Mouse (Mus musculus) midbrain, embryonic 15.5 days (tissue): Measurements from ENCODE around the gene Gria4. TPM values are rescaled to one million over a fixed set of nuclear protein-coding genes. Genes with fewer than 3 reads are reported as not detected.

ENCODE experiments used
- ATAC-seq: fragments of 200-750 bp; cut with Nextera tagmentation; replicated peaks from 2 replicates; pipeline ENCODE4 v1.8.0; 2017; ENCODE audit warnings: moderate TSS enrichment
- H3K27ac ChIP-seq: fragments of 300-500 bp; sonication (generic); 2 replicates; pipeline ENCODE4 v1.5.1; 2015; ENCODE audit warnings: mild to moderate bottlenecking, inconsistent platforms
- H3K27me3 ChIP-seq: fragments of 300-500 bp; sonication (generic); replicated peaks from 2 replicates; pipeline ENCODE4 v1.6.1; 2015; ENCODE audit warnings: inconsistent platforms
- H3K36me3 ChIP-seq: fragments of 300-500 bp; sonication (generic); replicated peaks from 2 replicates; pipeline ENCODE4 v1.6.1; 2015; ENCODE audit warnings: inconsistent platforms
- H3K4me1 ChIP-seq: fragments of 300-500 bp; sonication (generic); 2 replicates; pipeline ENCODE4 v1.6.1; 2015; ENCODE audit warnings: inconsistent platforms
- H3K4me2 ChIP-seq: fragments of 300-500 bp; sonication (generic); 2 replicates; pipeline ENCODE4 v1.6.1; 2015; ENCODE audit warnings: inconsistent platforms, mild to moderate bottlenecking, moderate library complexity
- H3K4me3 ChIP-seq: fragments of 300-500 bp; sonication (generic); 2 replicates; pipeline ENCODE4 v1.5.1; 2015; ENCODE audit warnings: mild to moderate bottlenecking, inconsistent platforms
- H3K9ac ChIP-seq: fragments of 300-500 bp; sonication (generic); 2 replicates; pipeline ENCODE4 v1.6.1; 2015; ENCODE audit warnings: mild to moderate bottlenecking, inconsistent platforms
- H3K9me3 ChIP-seq: fragments of 300-500 bp; sonication (generic); 2 replicates; pipeline ENCODE4 v1.6.1; 2016; ENCODE audit warnings: inconsistent platforms
- WGBS: fragments of 180-500 bp; shearing (Covaris S2); methylation state at CpG from one replicate; pipeline ENCODE4 v1.1.7; 2015; ENCODE audit warnings: mixed read lengths; 5-methylcytosine and 5-hydroxymethylcytosine counted together
- polyA plus RNA-seq: library from polyadenylated mRNA; unstranded; fragments of >200 nt; fragmentation: Nextera tagmentation; extraction: Ambion mirVana; gene quantifications from 2 replicates; pipeline ENCODE4 v1.2.1, GENCODE M21; 2015

The Gria4 gene
- polyA plus RNA-seq, 1 experiment from 2014 or later, result 37.2 TPM

DNA sequence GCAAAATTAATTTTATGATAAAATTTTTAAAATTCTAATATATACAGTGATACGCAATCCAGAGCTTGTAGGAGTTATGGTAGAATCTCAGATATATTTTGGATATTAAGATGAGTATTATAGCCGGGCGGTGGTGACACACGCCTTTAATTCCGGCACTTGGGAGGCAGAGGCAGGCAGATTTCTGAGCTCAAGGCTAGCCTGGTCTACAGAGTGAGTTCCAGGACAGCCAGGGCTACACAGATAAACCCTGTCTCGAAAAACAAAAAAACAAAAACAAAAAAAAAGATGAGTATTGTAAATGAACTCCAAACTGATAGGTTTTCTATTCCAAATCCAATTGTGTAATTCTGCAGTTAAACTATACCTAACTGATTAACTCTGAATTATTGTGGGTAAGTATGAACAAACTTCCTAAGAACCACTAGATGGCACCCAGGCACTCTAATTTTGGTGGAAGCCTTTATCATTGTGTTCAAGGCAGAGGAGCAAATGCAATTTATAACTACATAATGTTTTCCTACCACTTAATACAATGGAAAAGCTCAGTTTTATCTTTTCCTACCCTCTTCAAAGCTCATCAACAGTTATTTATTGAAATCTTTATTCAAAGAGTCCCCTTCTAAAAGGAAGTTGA is 259.4 kb downstream of the Gria4 start:
- Histone ChIP-seq H3K9me3 (no peaks in the 10 kb centered on the region), H3K27me3 (no peaks in the 10 kb centered on the region), H3K4me2 (no peak overlapping the region), H3K36me3 (no peaks in the 10 kb centered on the region), H3K27ac (no peak overlapping the region), H3K9ac (no peak overlapping the region), H3K4me3 (no peak overlapping the region), H3K4me1 (no peaks in the 10 kb centered on the region)
- 0 out of 2 replicates have a peak, but pooled peaks have one; percentile 59 for ATAC-seq
- 91% methylated on average over 6 of the region's 6 CpGs for WGBS

DNA sequence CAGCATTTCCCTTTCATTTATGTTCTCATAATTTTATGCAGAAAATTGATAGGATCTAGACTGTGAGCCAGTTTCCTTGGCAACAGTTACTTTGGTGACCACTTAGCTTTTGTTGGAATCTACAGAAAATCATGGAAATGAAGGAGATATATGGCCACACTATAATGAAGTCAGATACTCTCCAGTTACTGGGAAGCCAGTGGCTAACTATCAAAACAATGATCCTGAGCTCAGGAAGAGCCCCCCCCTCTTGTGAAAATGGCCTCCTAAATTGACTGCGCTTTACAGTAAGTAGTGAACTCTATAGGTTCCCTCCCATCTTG is 281.5 kb downstream of the Gria4 start:
- no peaks in the 10 kb centered on the region for H3K36me3 ChIP-seq
- H3K9me3 ChIP-seq, result no peaks in the 10 kb centered on the region
- peaks cover 11% of the 10 kb centered on the region for H3K4me1 ChIP-seq
- H3K27ac ChIP-seq, result peak overlapping the region; percentile 59
- H3K9ac ChIP-seq, result no peak overlapping the region
- ATAC-seq, result peak; percentile 85
- H3K4me2 ChIP-seq, result no peak overlapping the region
- no peak overlapping the region for H3K4me3 ChIP-seq
- H3K27me3 ChIP-seq, result no peaks in the 10 kb centered on the region
- 83% methylated on average over 1 of the region's 1 CpGs for WGBS

DNA sequence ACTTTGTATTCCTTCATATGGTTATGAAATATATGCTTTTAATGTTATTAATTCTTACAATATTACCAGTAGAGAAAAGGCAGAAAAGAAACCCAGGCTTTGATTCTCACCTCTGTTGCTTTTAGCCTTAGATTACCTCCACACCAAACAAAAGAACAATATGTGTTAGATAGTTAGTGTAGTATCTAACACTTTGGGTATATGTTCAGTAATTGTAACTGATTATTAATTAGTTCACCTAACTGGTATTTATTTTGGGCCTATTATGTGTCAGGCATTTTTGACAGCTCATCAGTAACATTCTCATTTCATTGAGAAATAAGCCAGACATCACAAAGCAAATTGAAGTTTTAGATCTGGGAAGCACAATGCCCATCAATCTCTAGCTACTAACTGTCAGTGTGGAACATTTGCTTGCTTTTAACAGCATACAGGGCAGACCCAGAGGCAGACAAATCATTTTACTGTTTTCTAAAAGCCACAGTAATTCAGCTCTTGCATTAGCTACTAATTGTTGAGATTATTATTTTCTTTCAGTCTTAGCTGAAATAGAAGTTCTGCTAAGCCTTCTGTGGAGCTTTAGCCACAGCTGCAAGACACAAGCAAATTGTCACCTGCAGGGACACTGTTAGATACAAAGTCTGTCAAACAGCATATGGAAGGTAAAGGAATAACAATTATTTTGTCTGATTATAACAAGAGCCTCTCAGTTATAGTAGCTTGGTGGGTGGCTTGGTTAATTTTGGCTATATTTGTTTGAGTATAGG is 282.1 kb downstream of the Gria4 start:
- peak; percentile 81 for ATAC-seq
- no peak overlapping the region for H3K4me3 ChIP-seq

DNA sequence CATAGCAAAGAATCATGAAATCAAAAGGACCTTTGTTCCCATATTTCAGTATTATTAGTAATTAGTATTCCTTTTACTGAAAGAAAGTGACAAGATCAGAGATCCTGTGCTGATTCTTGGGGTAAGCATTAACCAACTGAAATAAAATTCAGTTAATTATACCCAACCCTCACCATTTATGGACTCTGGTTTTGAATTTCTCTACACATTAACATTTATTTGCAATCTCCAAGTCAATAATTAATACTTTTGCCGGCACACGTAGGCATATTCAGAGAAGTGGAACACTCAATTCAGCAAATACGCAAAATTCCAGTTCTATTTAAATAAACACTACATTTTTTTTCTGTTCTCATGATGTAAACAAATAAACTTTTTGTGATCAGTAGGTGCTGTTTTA is 289.9 kb downstream of the Gria4 start:
- no peak overlapping the region for H3K9ac ChIP-seq
- H3K27ac ChIP-seq, result no peak overlapping the region
- no peaks in the 10 kb centered on the region for H3K27me3 ChIP-seq
- H3K4me2 ChIP-seq, result no peak overlapping the region
- ATAC-seq, result no peak
- no peaks in the 10 kb centered on the region for H3K4me1 ChIP-seq
- H3K36me3 ChIP-seq, result no peaks in the 10 kb centered on the region
- 92% methylated on average over 3 of the region's 3 CpGs for WGBS
- H3K4me3 ChIP-seq, result no peak overlapping the region
- no peaks in the 10 kb centered on the region for H3K9me3 ChIP-seq

More for the DNA sequence above, 282.1 kb downstream of the Gria4 start:
- no peak overlapping the region for H3K4me2 ChIP-seq
- H3K36me3 ChIP-seq, result no peaks in the 10 kb centered on the region
- no peaks in the 10 kb centered on the region for H3K9me3 ChIP-seq
- no peak overlapping the region for H3K9ac ChIP-seq
- peak overlapping the region; percentile 59 for H3K27ac ChIP-seq
- no peaks in the 10 kb centered on the region for H3K27me3 ChIP-seq
- H3K4me1 ChIP-seq, result peaks cover 11% of the 10 kb centered on the region

DNA sequence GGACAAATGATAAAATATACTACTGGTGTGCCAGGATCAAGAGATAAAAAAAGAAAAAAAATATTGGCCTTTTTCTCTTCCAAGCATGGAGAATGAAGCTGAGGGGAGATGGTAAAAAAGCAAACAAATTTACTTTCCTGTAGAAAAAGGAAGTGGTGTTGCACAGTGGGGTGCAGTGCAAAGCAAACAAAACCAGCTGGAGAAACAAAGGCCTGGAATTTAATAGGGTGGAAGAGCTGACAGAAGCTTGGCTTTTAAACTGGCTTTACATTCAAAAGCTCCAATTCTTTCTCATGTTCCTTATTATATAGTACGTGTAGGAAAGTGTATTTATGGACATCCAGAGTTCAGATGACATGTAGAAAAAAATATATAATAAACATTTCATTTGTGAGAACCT is 290.9 kb downstream of the Gria4 start:
- 2% methylated on average over 1 of the region's 1 CpGs for WGBS
- Histone ChIP-seq H3K4me3 (no peak overlapping the region), H3K27me3 (no peaks in the 10 kb centered on the region), H3K4me1 (no peaks in the 10 kb centered on the region), H3K9ac (no peak overlapping the region), H3K9me3 (no peaks in the 10 kb centered on the region), H3K27ac (no peak overlapping the region), H3K36me3 (no peaks in the 10 kb centered on the region), H3K4me2 (no peak overlapping the region)
- no peak for ATAC-seq

DNA sequence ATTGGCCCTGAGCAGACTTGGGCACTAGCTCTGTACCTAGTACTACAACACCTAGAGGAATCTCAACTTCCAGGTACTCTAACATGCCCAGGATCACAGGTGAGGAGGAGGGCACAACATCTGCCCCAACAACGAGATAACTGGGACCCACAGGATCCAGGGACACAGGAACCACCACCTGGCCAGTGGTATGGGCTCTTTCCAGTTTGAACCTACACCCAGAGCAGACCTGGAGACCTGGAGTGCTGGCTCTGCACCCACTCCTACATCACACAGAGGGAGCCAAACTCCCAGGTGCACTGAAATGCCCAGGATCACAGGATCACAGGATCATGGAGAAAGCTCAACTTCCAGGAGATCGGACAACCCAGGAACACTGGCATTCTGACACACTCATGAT is 309.6 kb downstream of the Gria4 start:
- Histone ChIP-seq H3K9me3 (no peaks in the 10 kb centered on the region), H3K9ac (no peak overlapping the region), H3K36me3 (no peaks in the 10 kb centered on the region), H3K27me3 (no peaks in the 10 kb centered on the region), H3K4me3 (no peak overlapping the region), H3K4me2 (no peak overlapping the region), H3K4me1 (no peaks in the 10 kb centered on the region), H3K27ac (no peak overlapping the region)
- no peak for ATAC-seq
- 97% methylated on average over 2 of the region's 2 CpGs for WGBS

DNA sequence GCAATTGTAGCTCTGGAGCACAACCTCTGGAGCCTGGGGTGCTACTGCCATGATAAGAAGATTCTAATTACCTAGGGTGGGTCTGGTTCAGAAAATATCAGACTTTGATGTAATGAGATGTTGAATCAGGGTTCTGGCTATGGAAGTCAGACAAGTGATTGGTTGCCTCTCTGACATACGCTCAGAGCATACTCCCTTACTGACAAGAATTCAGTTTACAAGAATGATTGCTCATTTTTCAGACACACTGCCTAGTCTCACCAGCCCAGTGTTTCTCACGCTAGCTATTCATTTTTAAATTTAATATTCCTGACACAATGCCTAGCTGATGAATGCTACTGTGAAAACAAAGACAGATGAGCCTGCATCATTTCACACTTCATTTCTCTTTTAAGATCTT is 311.5 kb downstream of the Gria4 start:
- Histone ChIP-seq H3K9me3 (no peaks in the 10 kb centered on the region), H3K27me3 (no peaks in the 10 kb centered on the region), H3K36me3 (no peaks in the 10 kb centered on the region), H3K4me2 (no peak overlapping the region), H3K27ac (no peak overlapping the region), H3K4me3 (no peak overlapping the region), H3K4me1 (no peaks in the 10 kb centered on the region), H3K9ac (no peak overlapping the region)
- WGBS, result 67% methylated on average over 2 of the region's 2 CpGs
- ATAC-seq, result no peak; the same call in 1 of the 2 replicates

DNA sequence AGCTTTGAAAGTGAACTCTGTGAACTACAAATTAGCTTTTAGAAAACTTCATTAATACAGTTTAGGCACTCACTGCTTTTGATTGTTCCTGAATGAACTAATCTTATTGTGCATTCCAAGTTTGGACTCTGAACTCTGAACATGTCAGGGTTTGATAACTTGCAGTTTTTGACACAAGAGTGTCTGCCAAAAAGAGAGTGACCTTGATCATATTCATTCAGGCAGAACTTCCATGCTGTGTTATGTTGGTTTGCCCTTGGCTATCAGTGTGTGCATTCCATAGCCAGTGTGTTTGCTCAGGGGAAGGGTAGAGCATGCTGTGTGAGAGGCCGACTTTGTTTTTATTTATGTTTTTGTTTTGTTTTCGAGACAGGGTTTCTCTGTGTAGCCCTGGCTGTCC is 325.2 kb downstream of the Gria4 start:
- Histone ChIP-seq H3K9me3 (no peaks in the 10 kb centered on the region), H3K27me3 (no peaks in the 10 kb centered on the region), H3K27ac (no peak overlapping the region), H3K4me2 (no peak overlapping the region), H3K4me3 (no peak overlapping the region), H3K9ac (no peak overlapping the region), H3K4me1 (no peaks in the 10 kb centered on the region), H3K36me3 (no peaks in the 10 kb centered on the region)
- 82% methylated on average over 2 of the region's 2 CpGs for WGBS
- ATAC-seq, result no peak

DNA sequence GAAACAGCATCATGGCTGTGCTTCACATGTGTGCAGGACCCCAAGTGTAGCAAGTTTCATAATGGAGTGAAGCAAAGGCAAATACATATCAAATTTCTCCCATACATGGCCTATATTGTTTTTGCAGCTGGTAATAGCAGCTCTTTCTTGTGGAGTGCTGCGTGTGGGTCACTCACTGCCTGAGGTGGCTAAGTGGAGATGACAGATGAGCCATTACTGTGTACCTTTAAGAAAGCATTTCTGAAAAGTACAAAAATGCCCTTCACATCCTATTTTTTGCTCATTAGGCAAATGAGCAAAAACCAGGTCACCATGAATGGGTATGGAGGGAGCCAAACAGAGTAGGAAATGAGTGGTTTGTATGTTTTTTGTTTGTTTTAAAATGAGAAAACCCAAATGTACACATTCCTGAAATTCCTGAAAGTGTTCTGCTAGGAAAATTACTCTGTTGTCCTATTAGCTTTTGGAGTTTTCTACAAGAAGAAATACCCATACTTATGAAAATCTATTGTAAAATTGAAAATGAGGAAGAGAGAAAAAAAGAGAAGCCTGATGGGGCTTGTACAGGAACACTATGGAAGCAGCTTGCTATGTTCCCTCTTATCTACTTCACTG is 336.5 kb downstream of the Gria4 start:
- Histone ChIP-seq H3K9me3 (no peaks in the 10 kb centered on the region), H3K4me3 (no peak overlapping the region), H3K27me3 (no peaks in the 10 kb centered on the region), H3K4me2 (no peak overlapping the region), H3K27ac (no peak overlapping the region), H3K4me1 (no peaks in the 10 kb centered on the region), H3K9ac (no peak overlapping the region), H3K36me3 (peaks cover 3% of the 10 kb centered on the region; the same call in 1 of the 2 replicates)
- ATAC-seq, result no peak
- WGBS, result 74% methylated on average over 1 of the region's 1 CpGs

DNA sequence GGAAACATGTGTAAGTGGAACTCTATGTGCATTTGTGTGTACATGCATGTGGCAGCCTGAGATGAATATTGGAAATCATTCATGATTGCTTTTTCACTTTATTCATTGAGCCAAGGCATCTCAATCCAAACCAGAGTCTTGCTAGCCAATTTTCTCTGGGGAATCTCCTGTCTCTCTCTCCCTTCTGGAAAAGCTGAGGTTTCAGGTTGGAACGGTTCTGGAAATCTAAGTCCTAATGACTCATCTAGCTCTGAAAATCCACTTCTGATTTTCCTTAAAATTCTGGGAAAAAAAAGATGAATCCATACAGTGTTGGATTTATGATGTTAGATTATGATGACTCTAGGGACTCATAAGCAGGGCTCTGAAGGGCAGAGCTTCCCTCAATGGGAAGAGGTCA is 337.8 kb downstream of the Gria4 start:
- no peaks in the 10 kb centered on the region for H3K27me3 ChIP-seq
- no peak for ATAC-seq
- no peak overlapping the region for H3K4me2 ChIP-seq
- 85% methylated on average over 1 of the region's 1 CpGs for WGBS
- H3K9ac ChIP-seq, result no peak overlapping the region
- H3K36me3 ChIP-seq, result peaks cover 3% of the 10 kb centered on the region; the same call in 1 of the 2 replicates
- H3K4me1 ChIP-seq, result no peaks in the 10 kb centered on the region
- no peaks in the 10 kb centered on the region for H3K9me3 ChIP-seq
- no peak overlapping the region for H3K4me3 ChIP-seq
- H3K27ac ChIP-seq, result no peak overlapping the region

DNA sequence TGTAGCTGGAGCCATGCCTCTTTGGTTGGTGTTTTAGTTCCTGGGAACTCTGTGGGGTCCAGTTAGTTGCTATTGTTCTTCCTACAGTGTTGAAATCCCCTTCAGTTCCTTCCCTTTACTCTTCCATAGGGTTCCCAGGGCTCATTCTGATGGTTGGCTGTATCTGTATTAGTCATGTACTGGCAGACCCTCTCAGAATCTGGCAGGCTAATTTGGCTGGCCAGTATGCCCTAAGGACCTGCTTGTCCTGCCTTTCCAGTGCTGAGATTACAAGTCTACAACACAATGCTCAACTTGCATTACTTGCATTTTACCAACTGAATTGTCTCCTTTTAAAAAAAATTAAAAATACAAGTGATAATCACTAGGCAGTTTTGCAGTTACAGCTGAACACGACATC is 338.4 kb downstream of the Gria4 start:
- no peaks in the 10 kb centered on the region for H3K4me1 ChIP-seq

DNA sequence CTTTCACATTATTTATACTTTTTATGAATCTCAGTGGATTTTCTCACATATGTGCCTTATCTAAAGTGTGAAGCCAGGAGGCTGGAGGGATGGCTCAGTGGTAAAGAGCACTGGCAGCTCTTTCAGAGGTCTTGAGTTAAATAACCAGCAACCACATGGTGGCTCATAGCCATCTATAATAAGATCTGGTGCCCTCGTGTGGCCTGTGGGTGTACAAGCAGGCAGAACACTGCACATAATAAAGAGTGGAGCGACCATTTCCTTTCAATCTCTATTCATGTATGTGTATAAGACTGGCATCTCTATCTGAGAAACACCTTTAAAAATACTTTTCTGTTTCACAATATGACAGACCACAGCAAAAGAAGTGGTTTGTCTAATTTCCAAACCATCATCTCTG is 353.1 kb downstream of the Gria4 start:
- ATAC-seq, result peak; percentile 45; the same call in 1 of the 2 replicates

More for the DNA sequence above, 338.4 kb downstream of the Gria4 start:
- Histone ChIP-seq H3K4me2 (no peak overlapping the region), H3K9me3 (no peaks in the 10 kb centered on the region), H3K9ac (no peak overlapping the region), H3K4me3 (no peak overlapping the region), H3K27ac (no peak overlapping the region), H3K36me3 (peaks cover 3% of the 10 kb centered on the region; the same call in 1 of the 2 replicates), H3K27me3 (no peaks in the 10 kb centered on the region)
- WGBS, result 92% methylated on average over 1 of the region's 1 CpGs
- ATAC-seq, result no peak

More for the DNA sequence above, 353.1 kb downstream of the Gria4 start:
- Histone ChIP-seq H3K4me2 (no peak overlapping the region), H3K36me3 (no peaks in the 10 kb centered on the region), H3K4me1 (no peaks in the 10 kb centered on the region), H3K9ac (no peak overlapping the region), H3K9me3 (no peaks in the 10 kb centered on the region), H3K4me3 (no peak overlapping the region), H3K27ac (no peak overlapping the region), H3K27me3 (no peaks in the 10 kb centered on the region)
- 23% methylated on average over 2 of the region's 2 CpGs for WGBS
